Mouse (Mus musculus): ENCODE results near the gene Tmem14a.

DNA sequence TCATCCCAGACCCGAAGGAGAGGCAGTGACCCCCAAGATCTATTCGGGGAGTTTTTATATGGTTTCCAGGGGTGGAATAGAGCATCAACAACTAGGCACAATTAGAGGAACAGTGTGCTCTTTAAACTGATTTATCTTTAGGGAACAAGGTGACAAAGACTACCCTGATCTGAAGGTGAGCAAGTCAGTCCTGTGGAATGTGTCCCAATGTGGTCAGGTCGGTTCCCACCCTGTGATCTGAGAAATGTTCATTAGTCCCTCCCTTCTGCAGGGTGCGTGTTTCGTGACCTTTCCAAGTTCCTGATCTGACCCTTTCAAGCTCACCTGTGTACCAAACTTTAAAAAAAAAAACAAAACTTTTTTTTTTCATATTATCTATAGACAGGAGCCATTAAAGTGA lies 38.5 kb downstream of the Tmem14a start:
- no peak for TF ChIP-seq CTCF (IDR thresholded peaks at IDR 0.05; ENCODE audit: extremely low read depth, insufficient read depth, insufficient read length, insufficient replicate concordance)
- no peak for TF ChIP-seq POLR2A (IDR thresholded peaks at IDR 0.05; ENCODE audit: low read depth, low read length)
